Mouse (Mus musculus) kidney, embryonic 14.5 days (tissue): ENCODE measurements around the gene Ap4b1. TPM values are rescaled to one million over a fixed set of nuclear protein-coding genes. Genes with fewer than 3 reads are reported as not detected.
"Not testable (repeated sequence)": the region's sequence is repeated elsewhere in the genome, so short reads cannot be mapped to it uniquely, and the experiment has no call there.

Experiments used
- ATAC-seq: fragments of 200-750 bp; cut with Nextera tagmentation; 2 replicates; pipeline ENCODE4 v1.8.0; 2017; ENCODE audit warnings: moderate number of reproducible peaks, mild to moderate bottlenecking, moderate TSS enrichment, moderate library complexity; ENCODE audit not compliant: low FRiP score, low TSS enrichment
- H3K27ac ChIP-seq: fragments of 300-500 bp; sonication (generic); 2 replicates; pipeline ENCODE4 v1.5.1; 2014; ENCODE audit warnings: low read depth, mild to moderate bottlenecking, low read length, moderate library complexity, mixed read lengths
- H3K27me3 ChIP-seq: fragments of 300-500 bp; sonication (generic); 2 replicates; pipeline ENCODE4 v1.6.1; 2014; ENCODE audit warnings: mild to moderate bottlenecking, low read length; ENCODE audit not compliant: control insufficient read depth, insufficient read depth
- H3K36me3 ChIP-seq: fragments of 300-500 bp; sonication (generic); 2 replicates; pipeline ENCODE4 v1.6.1; 2014; ENCODE audit warnings: low read length, mixed read lengths; ENCODE audit not compliant: control insufficient read depth, insufficient read depth
- H3K4me1 ChIP-seq: fragments of 300-500 bp; sonication (generic); 2 replicates; pipeline ENCODE4 v1.6.1; 2014; ENCODE audit warnings: low read length, mixed read lengths; ENCODE audit not compliant: control insufficient read depth, insufficient read depth
- H3K4me2 ChIP-seq: fragments of 300-500 bp; sonication (generic); replicated peaks from 2 replicates; pipeline ENCODE4 v1.6.1; 2014; ENCODE audit warnings: low read depth, mild to moderate bottlenecking, low read length
- H3K4me3 ChIP-seq: fragments of 300-500 bp; sonication (generic); 2 replicates; pipeline ENCODE4 v1.5.1; 2014; ENCODE audit warnings: mild to moderate bottlenecking, low read length
- H3K9ac ChIP-seq: fragments of 300-500 bp; sonication (generic); 2 replicates; pipeline ENCODE4 v1.6.1; 2014; ENCODE audit warnings: low read depth, mild to moderate bottlenecking, low read length, moderate library complexity
- H3K9me3 ChIP-seq: fragments of 300-500 bp; sonication (generic); 2 replicates; pipeline ENCODE4 v1.6.1; 2016; ENCODE audit warnings: low read length; ENCODE audit not compliant: control insufficient read depth
- WGBS: fragments of 180-500 bp; shearing (Covaris S2); extraction: QIAGEN DNeasy Blood & Tissue Kit; methylation state at CpG from one replicate; pipeline ENCODE4 v1.1.7; 2014; 5-methylcytosine and 5-hydroxymethylcytosine counted together
- polyA plus RNA-seq: library from polyadenylated mRNA; unstranded; fragments of >200 nt; fragmentation: Nextera tagmentation; extraction: Ambion mirVana; gene quantifications from 2 replicates; pipeline ENCODE4 v1.2.1, GENCODE M21; 2014

The Ap4b1 gene
- polyA plus RNA-seq, 1 experiment from 2014 or later: 22.2 TPM

- Histone ChIP-seq H3K9me3 (no peaks in the 10 kb centered on the region), H3K27ac (peak within 1 kb of the TSS; percentile 86), H3K27me3 (no peaks in the 10 kb centered on the region), H3K36me3 (no peaks in the 10 kb centered on the region), H3K4me1 (peaks cover 19% of the 10 kb centered on the region; the same call in 1 of the 2 replicates), H3K4me2 (peak within 1 kb of the TSS; percentile 79), H3K4me3 (peak within 1 kb of the TSS; percentile 82), H3K9ac (peak within 1 kb of the TSS; percentile 96)
- 10% methylated on average over 49 of the region's 49 CpGs for WGBS
- ATAC-seq: peak; percentile 97
Observed at GRCm38 (mm10) chr3:103791230-103792110, 17.9 kb upstream of the Ap4b1 start, which contains the start of gene Hipk1. Gene Hipk1 (minus strand): TSS chr3:103791563.

DNA sequence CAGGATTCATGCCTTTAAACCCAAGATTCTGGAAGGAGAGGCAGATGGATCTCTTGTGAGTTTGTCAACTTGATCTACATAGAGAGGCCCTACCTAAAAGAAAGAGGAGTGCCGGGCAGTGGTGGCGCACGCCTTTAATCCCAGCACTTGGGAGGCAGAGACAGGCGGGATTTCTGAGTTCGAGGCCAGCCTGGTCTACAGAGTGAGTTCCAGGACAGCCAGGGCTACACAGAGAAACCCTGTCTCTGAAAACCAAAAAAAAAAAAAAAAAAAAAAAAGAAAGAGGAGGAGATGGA is 17.3 kb upstream of the Ap4b1 start:
- H3K4me2 ChIP-seq: peak overlapping the region; percentile 79; the same call in 1 of the 2 replicates
- H3K27ac ChIP-seq, H3K9me3 ChIP-seq, ATAC-seq, H3K36me3 ChIP-seq, H3K27me3 ChIP-seq, H3K9ac ChIP-seq: not testable (repeated sequence)
- peak overlapping the region; percentile 82 for H3K4me3 ChIP-seq
- 84% methylated on average over 5 of the region's 5 CpGs for WGBS
- peaks cover 19% of the 10 kb centered on the region; the same call in 1 of the 2 replicates for H3K4me1 ChIP-seq

DNA sequence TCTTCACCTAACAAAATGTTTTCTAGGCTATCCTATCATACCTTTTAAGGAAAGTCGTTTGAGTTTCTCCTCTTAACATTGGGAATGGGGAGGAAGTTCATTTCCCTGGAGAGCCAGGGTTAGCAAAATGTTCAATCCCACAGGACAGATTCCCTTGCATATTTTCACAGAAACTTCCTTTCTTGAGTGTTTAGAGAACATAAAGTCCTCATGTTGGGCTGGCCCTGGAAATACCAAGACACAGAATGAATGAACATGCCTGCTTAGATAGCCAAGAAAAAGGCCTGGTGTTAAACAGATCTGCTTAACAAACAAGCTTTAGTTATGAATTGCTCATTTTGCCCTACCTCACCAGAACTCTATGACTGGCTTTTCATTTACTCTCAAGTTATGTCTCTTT is 16.8 kb upstream of the Ap4b1 start:
- no peaks in the 10 kb centered on the region for H3K36me3 ChIP-seq
- 63% methylated on average over 1 of the region's 1 CpGs for WGBS
- no peaks in the 10 kb centered on the region for H3K9me3 ChIP-seq
- H3K4me3 ChIP-seq: no peak overlapping the region
- H3K27ac ChIP-seq: no peak overlapping the region
- H3K4me1 ChIP-seq: peaks cover 16% of the 10 kb centered on the region; the same call in 1 of the 2 replicates
- H3K4me2 ChIP-seq: no peak overlapping the region
- no peaks in the 10 kb centered on the region for H3K27me3 ChIP-seq
- no peak overlapping the region for H3K9ac ChIP-seq
- no peak for ATAC-seq

DNA sequence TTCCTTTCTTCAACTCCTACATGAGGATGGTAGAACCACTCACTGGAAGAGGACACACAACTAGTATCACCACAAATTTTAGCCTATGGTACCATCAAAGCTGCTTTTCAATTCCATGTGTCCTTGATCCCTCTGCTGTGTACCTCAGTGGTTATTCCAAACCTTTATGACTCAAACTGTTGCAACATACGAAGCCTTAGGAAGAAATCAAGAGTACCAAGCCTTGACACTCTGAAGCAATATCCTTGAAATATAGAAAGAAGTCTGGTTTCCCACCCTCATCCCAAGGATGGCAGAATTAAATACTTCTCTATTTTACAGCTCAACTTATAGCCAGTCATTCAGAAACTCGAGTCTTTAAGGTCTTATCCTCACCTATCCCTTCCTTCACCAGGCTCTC is 12.9 kb upstream of the Ap4b1 start:
- H3K9ac ChIP-seq: no peak overlapping the region
- H3K4me1 ChIP-seq: 0 out of 2 replicates have a peak, but pooled peaks cover 3% of the 10 kb centered on the region
- no peak overlapping the region for H3K27ac ChIP-seq
- ATAC-seq: no peak
- H3K9me3 ChIP-seq: no peaks in the 10 kb centered on the region
- H3K27me3 ChIP-seq: no peaks in the 10 kb centered on the region
- no peaks in the 10 kb centered on the region for H3K36me3 ChIP-seq
- WGBS: 68% methylated on average over 2 of the region's 2 CpGs
- H3K4me3 ChIP-seq: no peak overlapping the region
- no peak overlapping the region for H3K4me2 ChIP-seq

- ATAC-seq: no peak
- H3K36me3 ChIP-seq: peaks cover 22% of the 10 kb centered on the region
- H3K4me2 ChIP-seq: no peak overlapping the region
- H3K9ac ChIP-seq: no peak overlapping the region
- H3K4me1 ChIP-seq: no peaks in the 10 kb centered on the region
- no peaks in the 10 kb centered on the region for H3K9me3 ChIP-seq
- H3K4me3 ChIP-seq: no peak overlapping the region
- no peak overlapping the region for H3K27ac ChIP-seq
- H3K27me3 ChIP-seq: no peaks in the 10 kb centered on the region
- WGBS: 85% methylated on average over 2 of the region's 2 CpGs
Observed at GRCm38 (mm10) chr3:103799507-103799906, 9.8 kb upstream of the Ap4b1 start.

- no peaks in the 10 kb centered on the region for H3K27me3 ChIP-seq
- H3K9ac ChIP-seq: no peak overlapping the region
- peak overlapping the region; percentile 32; the same call in 1 of the 2 replicates for H3K27ac ChIP-seq
- H3K9me3 ChIP-seq: no peaks in the 10 kb centered on the region
- 73% methylated on average over 10 of the region's 10 CpGs for WGBS
- peaks cover 37% of the 10 kb centered on the region for H3K36me3 ChIP-seq
- no peak overlapping the region for H3K4me3 ChIP-seq
- no peaks in the 10 kb centered on the region for H3K4me1 ChIP-seq
- H3K4me2 ChIP-seq: no peak overlapping the region
- ATAC-seq: 0 out of 2 replicates have a peak, but pooled peaks have one; percentile 35
Observed at GRCm38 (mm10) chr3:103801631-103802531, 7.4 kb upstream of the Ap4b1 start.

DNA sequence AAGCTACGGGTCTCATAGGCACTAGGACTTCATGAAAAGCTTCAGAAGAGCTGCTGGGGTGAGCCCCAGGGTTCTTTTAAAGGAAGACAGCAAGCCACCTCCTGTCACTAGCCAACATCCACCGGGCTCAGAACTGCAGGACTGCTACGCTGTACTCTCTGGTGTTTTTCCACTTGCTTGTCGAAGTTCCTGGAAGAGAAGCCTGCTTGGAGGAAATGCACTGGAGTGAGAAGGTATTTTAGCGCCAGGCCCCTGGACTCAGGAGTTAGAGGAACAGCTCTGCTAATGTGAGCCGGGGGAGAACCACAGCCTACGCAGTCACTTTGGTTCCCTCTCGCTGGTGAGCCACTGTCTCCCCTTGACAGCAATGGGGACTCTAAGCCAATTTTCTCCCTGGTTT is 6.5 kb upstream of the Ap4b1 start:
- H3K36me3 ChIP-seq: peaks cover 37% of the 10 kb centered on the region
- H3K4me3 ChIP-seq: no peak overlapping the region
- H3K27ac ChIP-seq: peak overlapping the region; percentile 33; the same call in 1 of the 2 replicates
- no peaks in the 10 kb centered on the region for H3K9me3 ChIP-seq
- H3K4me1 ChIP-seq: peaks cover under 1% of the 10 kb centered on the region; the same call in 1 of the 2 replicates
- H3K27me3 ChIP-seq: no peaks in the 10 kb centered on the region
- WGBS: 80% methylated on average over 8 of the region's 8 CpGs
- H3K4me2 ChIP-seq: no peak overlapping the region
- H3K9ac ChIP-seq: no peak overlapping the region
- ATAC-seq: no peak

DNA sequence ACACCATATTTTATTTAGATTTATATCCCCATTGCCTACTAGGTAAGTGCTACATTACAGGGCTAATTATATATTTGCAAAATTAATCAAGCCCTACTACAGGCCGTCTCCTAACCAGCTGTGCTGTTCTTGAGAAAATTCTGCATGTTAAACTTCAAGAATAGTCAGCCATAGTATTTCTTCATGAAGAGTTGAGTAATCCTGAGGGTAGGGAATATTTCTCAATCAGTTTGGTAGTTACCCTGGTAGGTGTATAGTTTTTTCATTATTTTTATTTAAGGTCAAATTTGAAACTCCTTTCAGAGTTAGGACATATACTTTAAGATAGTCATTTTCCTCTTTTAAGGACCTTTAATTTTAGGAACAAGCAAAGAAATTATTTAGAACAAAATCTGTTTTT is 3.6 kb upstream of the Ap4b1 start:
- Histone ChIP-seq H3K9ac (no peak overlapping the region), H3K36me3 (peaks cover 37% of the 10 kb centered on the region), H3K4me2 (no peak overlapping the region), H3K27me3 (no peaks in the 10 kb centered on the region), H3K4me3 (no peak overlapping the region), H3K9me3 (no peaks in the 10 kb centered on the region), H3K4me1 (peaks cover 12% of the 10 kb centered on the region; the same call in 1 of the 2 replicates), H3K27ac (no peak overlapping the region)
- WGBS: 91% methylated on average over 1 of the region's 1 CpGs
- ATAC-seq: no peak
